Mouse (Mus musculus): ENCODE measurements around the gene Gm10277. TPM values are rescaled to one million over a fixed set of nuclear protein-coding genes. Genes with fewer than 3 reads are reported as not detected.
"Not testable (repeated sequence)": the region's sequence is repeated elsewhere in the genome, so short reads cannot be mapped to it uniquely, and the experiment has no call there.

Gene Gm10277
- polyA plus RNA-seq, 1 experiment from 2014 or later = 2.4 TPM

- H3K9me3 ChIP-seq = no peaks in the 10 kb centered on the region
- no peak overlapping the region for H3K27ac ChIP-seq (replicated peaks)
- H3K27me3 ChIP-seq = no peaks in the 10 kb centered on the region
- peaks cover 39% of the 10 kb centered on the region for H3K4me1 ChIP-seq
- 54% methylated on average over 4 of the region's 4 CpGs for WGBS
- H3K4me2 ChIP-seq (replicated peaks) = peak overlapping the region; percentile 93; the same call in 1 of the 2 replicates
- H3K4me3 ChIP-seq = 0 out of 2 replicates have a peak overlapping the region, but pooled peaks have one; percentile 84
- H3K36me3 ChIP-seq = no peaks in the 10 kb centered on the region
- H3K9ac ChIP-seq (replicated peaks) = no peak overlapping the region; the same call in 1 of the 2 replicates
- ATAC-seq (replicated peaks) = no peak
These were observed 22.1 kb downstream of the Gm10277 start for GRCm38 (mm10) chr11:77765459-77765777.

GRCm38 (mm10) chr11:77764694-77765458 lies 22.7 kb downstream of the Gm10277 start:
- peak overlapping the region; percentile 84 for H3K4me3 ChIP-seq
- no peak for ATAC-seq (replicated peaks)
- H3K27me3 ChIP-seq = no peaks in the 10 kb centered on the region
- WGBS = 54% methylated on average over 9 of the region's 9 CpGs
- H3K9ac ChIP-seq (replicated peaks) = peak overlapping the region; percentile 98
- peak overlapping the region; percentile 93 for H3K4me2 ChIP-seq (replicated peaks)
- no peaks in the 10 kb centered on the region for H3K9me3 ChIP-seq
- H3K4me1 ChIP-seq = peaks cover 39% of the 10 kb centered on the region
- H3K27ac ChIP-seq (replicated peaks) = 0 out of 2 replicates have a peak overlapping the region, but pooled peaks have one; percentile 93
- H3K36me3 ChIP-seq = no peaks in the 10 kb centered on the region

DNA sequence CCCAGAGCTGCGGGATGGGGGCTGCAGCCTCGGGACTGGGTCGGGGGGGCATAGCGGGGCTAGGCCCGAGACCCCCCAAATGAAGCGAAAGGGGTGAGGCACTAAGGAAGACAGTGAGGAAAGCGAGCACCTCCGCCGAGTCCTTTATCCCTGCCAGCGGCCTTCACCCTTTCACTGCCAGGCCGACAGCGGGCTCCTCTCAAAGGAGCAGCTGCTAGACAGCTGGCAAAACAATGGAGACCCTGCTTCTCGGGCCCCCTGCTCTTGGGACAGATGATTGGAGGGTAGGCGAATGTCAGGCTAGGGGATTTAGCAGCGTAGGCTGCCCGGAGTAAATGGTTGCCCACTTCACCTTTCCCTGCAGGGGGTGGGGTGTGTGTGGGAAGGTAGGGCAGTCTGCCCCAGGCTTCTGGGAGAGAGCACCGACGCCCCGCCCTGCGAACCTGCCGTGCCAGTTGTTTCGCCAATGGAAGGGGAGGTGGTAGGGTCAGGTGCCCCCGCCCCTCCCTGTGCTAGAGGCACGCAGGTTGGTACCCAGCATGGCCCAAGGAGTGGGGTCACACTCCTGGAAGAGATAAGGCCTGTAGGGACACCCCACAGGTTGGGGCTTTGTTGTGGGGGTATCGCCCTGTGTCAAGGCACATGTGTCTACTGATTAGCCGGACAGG lies 23.7 kb downstream of the Gm10277 start:
- Histone ChIP-seq H3K36me3 (no peaks in the 10 kb centered on the region), H3K27ac (replicated peaks) (peak overlapping the region; percentile 93), H3K4me3 (peak overlapping the region; percentile 84), H3K27me3 (no peaks in the 10 kb centered on the region), H3K9me3 (no peaks in the 10 kb centered on the region), H3K4me1 (peaks cover 39% of the 10 kb centered on the region), H3K9ac (replicated peaks) (peak overlapping the region; percentile 98), H3K4me2 (replicated peaks) (peak overlapping the region; percentile 93)
- peak; percentile 72 for ATAC-seq (replicated peaks)
- 3% methylated on average over 25 of the region's 26 CpGs for WGBS

- peak within 1 kb of the TSS; percentile 84 for H3K4me3 ChIP-seq
- 1% methylated on average over 79 of the region's 79 CpGs for WGBS
- peaks cover 39% of the 10 kb centered on the region for H3K4me1 ChIP-seq
- ATAC-seq (replicated peaks) = peak; percentile 86
- peak within 1 kb of the TSS; percentile 98 for H3K9ac ChIP-seq (replicated peaks)
- no peaks in the 10 kb centered on the region for H3K9me3 ChIP-seq
- H3K4me2 ChIP-seq (replicated peaks) = peak within 1 kb of the TSS; percentile 93
- no peaks in the 10 kb centered on the region for H3K36me3 ChIP-seq
- H3K27me3 ChIP-seq = no peaks in the 10 kb centered on the region
- H3K27ac ChIP-seq (replicated peaks) = peak within 1 kb of the TSS; percentile 93
These were observed 24.5 kb downstream of the Gm10277 start, which contains the start of gene Myo18a for GRCm38 (mm10) chr11:77762783-77763672. Gene Myo18a (plus strand): TSS chr11:77763246.

- Histone ChIP-seq H3K27ac (replicated peaks) (no peak overlapping the region), H3K9me3 (no peaks in the 10 kb centered on the region), H3K9ac (replicated peaks) (no peak overlapping the region), H3K4me1 (peaks cover 17% of the 10 kb centered on the region), H3K4me3 (no peak overlapping the region), H3K27me3 (no peaks in the 10 kb centered on the region), H3K36me3 (no peaks in the 10 kb centered on the region), H3K4me2 (replicated peaks) (no peak overlapping the region)
- WGBS = 88% methylated on average over 4 of the region's 4 CpGs
- no peak for ATAC-seq (replicated peaks)
These were observed 27.5 kb downstream of the Gm10277 start for GRCm38 (mm10) chr11:77760031-77760430.

- 68% methylated on average over 3 of the region's 3 CpGs for WGBS
These were observed 34.1 kb downstream of the Gm10277 start for GRCm38 (mm10) chr11:77753469-77753868.

DNA sequence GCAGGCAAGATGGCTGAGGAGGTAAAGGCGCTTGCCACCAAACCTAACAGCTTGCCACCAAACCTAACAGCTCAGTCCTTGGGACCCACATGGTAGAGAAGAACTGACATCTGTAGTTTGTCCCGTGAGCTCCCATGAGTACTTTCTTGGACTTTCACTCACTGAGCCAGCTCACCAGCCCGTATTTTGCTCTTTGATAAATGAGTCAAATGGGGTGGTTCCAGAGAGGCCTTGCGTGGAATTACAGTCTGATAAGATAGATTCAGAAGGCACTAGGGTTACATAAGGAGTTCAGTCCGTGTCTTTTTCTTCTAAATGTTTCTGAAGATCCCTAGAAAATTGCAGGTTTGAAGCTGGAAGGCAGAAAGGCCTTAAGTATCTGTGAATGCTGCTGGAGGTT lies 35.0 kb downstream of the Gm10277 start:
- H3K4me3 ChIP-seq = no peak overlapping the region
- H3K27ac ChIP-seq (replicated peaks) = no peak overlapping the region
- no peaks in the 10 kb centered on the region for H3K27me3 ChIP-seq
- H3K4me1 ChIP-seq = no peaks in the 10 kb centered on the region
- H3K9me3 ChIP-seq = no peaks in the 10 kb centered on the region
- H3K9ac ChIP-seq (replicated peaks) = no peak overlapping the region
- ATAC-seq (replicated peaks) = no peak
- no peak overlapping the region for H3K4me2 ChIP-seq (replicated peaks)
- 83% methylated on average over 5 of the region's 5 CpGs for WGBS
- no peaks in the 10 kb centered on the region for H3K36me3 ChIP-seq

More at GRCm38 (mm10) chr11:77753469-77753868, 34.1 kb downstream of the Gm10277 start:
- Histone ChIP-seq H3K4me3 (no peak overlapping the region), H3K9ac (replicated peaks) (no peak overlapping the region), H3K36me3 (no peaks in the 10 kb centered on the region), H3K4me1 (no peaks in the 10 kb centered on the region), H3K27me3 (no peaks in the 10 kb centered on the region), H3K27ac (replicated peaks) (no peak overlapping the region), H3K4me2 (replicated peaks) (no peak overlapping the region), H3K9me3 (no peaks in the 10 kb centered on the region)
- no peak for ATAC-seq (replicated peaks)

- ATAC-seq (replicated peaks) = no peak
- 69% methylated on average over 5 of the region's 5 CpGs for WGBS
- no peak overlapping the region for H3K9ac ChIP-seq (replicated peaks)
These were observed 38.6 kb downstream of the Gm10277 start for GRCm38 (mm10) chr11:77748996-77749395.

DNA sequence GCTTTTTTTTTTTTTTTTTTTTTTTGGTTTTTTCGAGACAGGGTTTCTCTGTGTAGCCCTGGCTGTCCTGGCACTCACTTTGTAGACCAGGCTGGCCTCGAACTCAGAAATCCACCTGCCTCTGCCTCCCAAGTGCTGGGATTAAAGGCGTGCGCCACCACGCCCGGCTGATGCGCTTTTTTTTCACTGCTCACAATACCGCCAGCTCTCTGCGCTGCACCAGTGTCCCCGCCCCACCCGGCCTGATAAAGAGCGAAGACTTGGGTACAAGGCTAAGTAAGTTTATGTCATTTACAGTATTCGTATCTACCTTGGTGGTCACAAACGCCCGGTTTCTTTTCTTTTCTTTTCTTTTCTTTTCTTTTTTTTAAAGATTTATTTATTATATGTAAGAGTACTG lies 40.4 kb downstream of the Gm10277 start:
- not testable (repeated sequence) for ATAC-seq (replicated peaks); H3K9ac ChIP-seq (replicated peaks); H3K9me3 ChIP-seq; H3K27me3 ChIP-seq; H3K4me1 ChIP-seq; H3K4me3 ChIP-seq; H3K36me3 ChIP-seq; H3K4me2 ChIP-seq (replicated peaks); H3K27ac ChIP-seq (replicated peaks)
- 97% methylated on average over 13 of the region's 15 CpGs for WGBS

More at GRCm38 (mm10) chr11:77748996-77749395, 38.6 kb downstream of the Gm10277 start:
- H3K36me3 ChIP-seq = no peaks in the 10 kb centered on the region
- H3K27ac ChIP-seq (replicated peaks) = no peak overlapping the region
- H3K9me3 ChIP-seq = no peaks in the 10 kb centered on the region
- H3K27me3 ChIP-seq = no peaks in the 10 kb centered on the region
- H3K4me3 ChIP-seq = no peak overlapping the region
- no peak overlapping the region for H3K4me2 ChIP-seq (replicated peaks)
- no peaks in the 10 kb centered on the region for H3K4me1 ChIP-seq

- no peaks in the 10 kb centered on the region for H3K9me3 ChIP-seq
- H3K27ac ChIP-seq (replicated peaks) = no peak overlapping the region
- ATAC-seq (replicated peaks) = no peak
- H3K4me1 ChIP-seq = no peaks in the 10 kb centered on the region
- no peak overlapping the region for H3K4me3 ChIP-seq
- no peaks in the 10 kb centered on the region for H3K36me3 ChIP-seq
- no peaks in the 10 kb centered on the region for H3K27me3 ChIP-seq
- 91% methylated on average over 4 of the region's 4 CpGs for WGBS
- no peak overlapping the region for H3K9ac ChIP-seq (replicated peaks)
- no peak overlapping the region for H3K4me2 ChIP-seq (replicated peaks)
These were observed 40.9 kb downstream of the Gm10277 start for GRCm38 (mm10) chr11:77746652-77747051.

- Histone ChIP-seq H3K4me3 (no peak overlapping the region), H3K27me3 (no peaks in the 10 kb centered on the region), H3K36me3 (no peaks in the 10 kb centered on the region), H3K9ac (replicated peaks) (no peak overlapping the region), H3K27ac (replicated peaks) (no peak overlapping the region), H3K4me1 (no peaks in the 10 kb centered on the region), H3K4me2 (replicated peaks) (no peak overlapping the region), H3K9me3 (no peaks in the 10 kb centered on the region)
- no peak for ATAC-seq (replicated peaks)
- 38% methylated on average over 6 of the region's 6 CpGs for WGBS
These were observed 43.6 kb downstream of the Gm10277 start for GRCm38 (mm10) chr11:77743966-77744365.

DNA sequence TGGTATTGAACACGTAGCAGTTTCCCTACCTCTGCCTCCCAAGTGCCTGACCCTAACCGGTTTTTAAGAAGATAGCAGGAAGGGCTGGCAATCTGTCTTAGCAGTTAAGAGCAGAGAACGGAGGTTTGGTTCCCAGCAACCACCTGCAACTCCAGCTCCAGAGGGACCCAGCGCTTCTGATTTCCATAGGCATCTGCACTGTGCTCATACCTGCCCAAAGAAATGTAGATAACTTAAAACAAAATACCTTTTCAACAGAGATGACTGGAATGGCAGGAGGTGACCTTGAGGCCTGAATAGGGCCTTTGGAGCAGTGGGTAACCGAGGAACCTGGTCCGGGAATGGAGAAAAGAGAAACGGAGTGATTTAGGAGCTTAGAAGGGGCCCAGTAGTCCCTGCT lies 49.0 kb downstream of the Gm10277 start:
- no peak for ATAC-seq (replicated peaks)
- Histone ChIP-seq H3K9me3 (no peaks in the 10 kb centered on the region), H3K4me2 (replicated peaks) (no peak overlapping the region), H3K36me3 (no peaks in the 10 kb centered on the region), H3K4me1 (no peaks in the 10 kb centered on the region), H3K27me3 (no peaks in the 10 kb centered on the region), H3K9ac (replicated peaks) (no peak overlapping the region), H3K27ac (replicated peaks) (no peak overlapping the region), H3K4me3 (no peak overlapping the region)
- 49% methylated on average over 7 of the region's 7 CpGs for WGBS
